Mouse (Mus musculus) cerebellum, adult 2 months (tissue): Measurements from ENCODE around the gene Rnf103.

Source experiments
- CTCF ChIP-seq: fragments of 200-500 bp; IDR thresholded peaks from 2 replicates; pipeline ENCODE4 v1.5.1; 2011; ENCODE audit warnings: low read depth, mild to moderate bottlenecking, control low read depth, low read length, moderate library complexity, borderline replicate concordance; ENCODE audit not compliant: insufficient read depth
- POLR2A ChIP-seq: fragments of 200-500 bp; IDR thresholded peaks from 2 replicates; pipeline ENCODE4 v1.6.1; 2011; ENCODE audit warnings: low read length, control low read depth, borderline replicate concordance; ENCODE audit not compliant: insufficient read depth

GRCm38 (mm10) chr6:71504091-71504490 lies 10.4 kb downstream of the Rnf103 start:
- TF ChIP-seq POLR2A (no peak), CTCF (no peak)
